Mouse (Mus musculus) forebrain, embryonic 15.5 days (tissue): Measurements from ENCODE around the gene Ap1s2. TPM values are rescaled to one million over a fixed set of nuclear protein-coding genes. Genes with fewer than 3 reads are reported as not detected.

ENCODE experiments used
- ATAC-seq: fragments of 200-750 bp; cut with Nextera tagmentation; replicated peaks from 2 replicates; pipeline ENCODE4 v1.8.0; 2017; ENCODE audit warnings: mild to moderate bottlenecking, moderate TSS enrichment, moderate library complexity
- H3K27ac ChIP-seq: fragments of 300-500 bp; sonication (generic); replicated peaks from 2 replicates; pipeline ENCODE4 v1.5.1; 2015; ENCODE audit warnings: mild to moderate bottlenecking, inconsistent platforms
- H3K27me3 ChIP-seq: fragments of 300-500 bp; sonication (generic); 2 replicates; pipeline ENCODE4 v1.6.1; 2015; ENCODE audit warnings: inconsistent platforms
- H3K36me3 ChIP-seq: fragments of 300-500 bp; sonication (generic); 2 replicates; pipeline ENCODE4 v1.6.1; 2015; ENCODE audit warnings: mild to moderate bottlenecking, inconsistent platforms
- H3K4me1 ChIP-seq: fragments of 300-500 bp; sonication (generic); 2 replicates; pipeline ENCODE4 v1.6.1; 2015; ENCODE audit warnings: inconsistent platforms
- H3K4me2 ChIP-seq: fragments of 300-500 bp; sonication (generic); replicated peaks from 2 replicates; pipeline ENCODE4 v1.6.1; 2015; ENCODE audit warnings: mild to moderate bottlenecking, inconsistent platforms
- H3K4me3 ChIP-seq: fragments of 300-500 bp; sonication (generic); 2 replicates; pipeline ENCODE4 v1.5.1; 2015; ENCODE audit warnings: mild to moderate bottlenecking, inconsistent platforms
- H3K9ac ChIP-seq: fragments of 300-500 bp; sonication (generic); replicated peaks from 2 replicates; pipeline ENCODE4 v1.6.1; 2015; ENCODE audit warnings: mild to moderate bottlenecking, inconsistent platforms
- H3K9me3 ChIP-seq: fragments of 300-500 bp; sonication (generic); 2 replicates; pipeline ENCODE4 v1.6.1; 2016; ENCODE audit warnings: inconsistent platforms
- WGBS: fragments of 180-500 bp; shearing (Covaris S2); methylation state at CpG from one replicate; pipeline ENCODE4 v1.1.7; 2015; ENCODE audit warnings: mixed read lengths; 5-methylcytosine and 5-hydroxymethylcytosine counted together
- polyA plus RNA-seq: library from polyadenylated mRNA; unstranded; fragments of >200 nt; fragmentation: Nextera tagmentation; extraction: Ambion mirVana; gene quantifications from 2 replicates; pipeline ENCODE4 v1.2.1, GENCODE M21; 2015

Ap1s2 gene
- polyA plus RNA-seq, 1 experiment from 2014 or later, result 121 TPM

DNA sequence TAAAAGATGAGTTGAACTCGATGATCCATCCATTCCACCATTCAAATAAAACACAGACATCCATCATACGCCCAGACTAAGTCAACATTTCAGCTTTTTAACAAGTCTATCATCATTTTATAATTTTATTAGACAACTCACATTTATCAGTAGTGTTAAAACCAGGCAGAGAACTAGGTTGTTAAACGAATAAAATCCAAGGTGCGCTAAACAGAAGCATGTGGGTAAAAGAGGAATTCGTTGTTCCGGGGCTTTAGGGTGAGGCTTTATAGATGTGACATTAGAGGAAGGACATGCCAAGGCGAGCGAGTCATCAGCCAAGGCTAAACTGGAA is 847 bp upstream of the Ap1s2 start:
- 26% methylated on average over 8 of the region's 8 CpGs for WGBS
- Histone ChIP-seq H3K36me3 (no peaks in the 10 kb centered on the region), H3K9me3 (no peaks in the 10 kb centered on the region), H3K4me2 (peak overlapping the region; percentile 46), H3K27me3 (no peaks in the 10 kb centered on the region), H3K27ac (peak overlapping the region; percentile 93), H3K9ac (peak overlapping the region; percentile 71), H3K4me3 (peak overlapping the region; percentile 72), H3K4me1 (peaks cover 9% of the 10 kb centered on the region; the same call in 1 of the 2 replicates)
- ATAC-seq, result no peak

- peak overlapping the region; percentile 93 for H3K27ac ChIP-seq
- H3K4me1 ChIP-seq, result peaks cover 9% of the 10 kb centered on the region; the same call in 1 of the 2 replicates
- 0 out of 2 replicates have a peak, but pooled peaks cover 3% of the 10 kb centered on the region for H3K36me3 ChIP-seq
- peak overlapping the region; percentile 71 for H3K9ac ChIP-seq
- no peaks in the 10 kb centered on the region for H3K9me3 ChIP-seq
- peak overlapping the region; percentile 72 for H3K4me3 ChIP-seq
- ATAC-seq, result peak; percentile 43
- 10% methylated on average over 28 of the region's 34 CpGs for WGBS
- peak overlapping the region; percentile 44 for H3K4me2 ChIP-seq
- no peaks in the 10 kb centered on the region for H3K27me3 ChIP-seq
Measured at GRCm38 (mm10) chrX:163909381-163909780, 564 bp downstream of the Ap1s2 start.

- 0 out of 2 replicates have a peak, but pooled peaks cover 3% of the 10 kb centered on the region for H3K36me3 ChIP-seq
- H3K4me1 ChIP-seq, result peaks cover 3% of the 10 kb centered on the region; the same call in 1 of the 2 replicates
- no peaks in the 10 kb centered on the region for H3K9me3 ChIP-seq
- ATAC-seq, result no peak
- H3K27ac ChIP-seq, result no peak overlapping the region
- H3K9ac ChIP-seq, result no peak overlapping the region
- no peak overlapping the region for H3K4me2 ChIP-seq
- no peak overlapping the region for H3K4me3 ChIP-seq
- H3K27me3 ChIP-seq, result no peaks in the 10 kb centered on the region
Measured at GRCm38 (mm10) chrX:163912791-163913190, 4.0 kb downstream of the Ap1s2 start.

- no peak for ATAC-seq
- Histone ChIP-seq H3K36me3 (no peaks in the 10 kb centered on the region), H3K27ac (no peak overlapping the region), H3K4me1 (no peaks in the 10 kb centered on the region), H3K9me3 (no peaks in the 10 kb centered on the region), H3K9ac (no peak overlapping the region), H3K4me3 (no peak overlapping the region), H3K4me2 (no peak overlapping the region), H3K27me3 (no peaks in the 10 kb centered on the region)
Measured at GRCm38 (mm10) chrX:163929550-163929949, 20.7 kb downstream of the Ap1s2 start.

GRCm38 (mm10) chrX:163934731-163935130 is 25.9 kb downstream of the Ap1s2 start:
- H3K36me3 ChIP-seq, result peaks cover 5% of the 10 kb centered on the region; the same call in 1 of the 2 replicates
- H3K9ac ChIP-seq, result no peak overlapping the region
- no peak overlapping the region for H3K4me3 ChIP-seq
- H3K9me3 ChIP-seq, result no peaks in the 10 kb centered on the region
- no peaks in the 10 kb centered on the region for H3K4me1 ChIP-seq
- H3K4me2 ChIP-seq, result no peak overlapping the region
- no peak for ATAC-seq
- no peak overlapping the region for H3K27ac ChIP-seq
- H3K27me3 ChIP-seq, result no peaks in the 10 kb centered on the region
- WGBS, result 76% methylated on average over 8 of the region's 8 CpGs

DNA sequence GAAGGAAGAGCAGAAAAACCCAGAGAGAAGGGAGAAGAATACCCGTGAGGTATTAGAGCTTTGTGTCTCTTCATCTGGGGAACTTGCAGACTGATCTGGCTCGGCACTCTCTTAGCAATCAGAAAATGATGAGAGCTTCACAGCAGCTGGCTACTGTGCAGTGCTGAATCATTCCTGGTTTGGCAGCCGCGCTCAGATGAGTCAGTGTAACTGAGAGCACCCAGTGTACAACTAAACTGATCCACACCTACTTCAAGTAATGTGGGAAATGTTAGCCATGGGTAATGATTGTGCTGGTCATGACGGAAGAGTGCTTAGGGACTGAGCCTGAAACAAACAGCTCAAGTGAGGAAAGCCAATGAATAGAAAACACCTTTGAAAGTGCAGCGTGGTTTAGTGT is 29.8 kb downstream of the Ap1s2 start:
- H3K36me3 ChIP-seq, result peaks cover 10% of the 10 kb centered on the region; the same call in 1 of the 2 replicates
- H3K4me1 ChIP-seq, result no peaks in the 10 kb centered on the region
- H3K9ac ChIP-seq, result no peak overlapping the region
- no peak overlapping the region for H3K4me2 ChIP-seq
- no peaks in the 10 kb centered on the region for H3K9me3 ChIP-seq
- no peaks in the 10 kb centered on the region for H3K27me3 ChIP-seq
- H3K27ac ChIP-seq, result no peak overlapping the region
- H3K4me3 ChIP-seq, result no peak overlapping the region
- no peak for ATAC-seq
- 91% methylated on average over 6 of the region's 6 CpGs for WGBS

- Histone ChIP-seq H3K4me3 (no peak overlapping the region), H3K27me3 (no peaks in the 10 kb centered on the region), H3K4me2 (no peak overlapping the region), H3K27ac (no peak overlapping the region), H3K4me1 (no peaks in the 10 kb centered on the region), H3K36me3 (peaks cover 10% of the 10 kb centered on the region), H3K9ac (no peak overlapping the region), H3K9me3 (no peaks in the 10 kb centered on the region)
- WGBS, result 77% methylated on average over 3 of the region's 3 CpGs
- no peak for ATAC-seq
Measured at GRCm38 (mm10) chrX:163944381-163944780, 35.6 kb downstream of the Ap1s2 start.

DNA sequence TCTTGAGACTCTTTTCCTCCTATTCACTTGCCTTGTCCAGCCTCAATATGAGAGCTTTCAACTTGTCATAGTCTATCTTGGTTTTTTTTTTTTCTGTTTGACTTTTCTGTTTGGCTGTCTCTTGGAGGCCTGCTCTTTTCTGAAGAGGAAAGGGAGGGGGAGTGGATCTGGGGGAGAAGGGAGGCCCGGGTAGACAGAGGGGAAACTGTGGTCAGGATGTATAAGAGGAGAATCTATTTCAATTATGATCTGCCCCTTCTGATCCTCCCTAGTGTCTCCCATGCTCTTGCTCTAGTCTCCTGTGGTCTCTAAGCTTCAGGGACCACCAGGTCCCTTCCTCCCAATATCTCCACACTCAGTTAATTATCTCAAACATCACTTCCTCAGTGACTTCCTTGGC is 42.8 kb downstream of the Ap1s2 start:
- Histone ChIP-seq H3K27me3 (no peaks in the 10 kb centered on the region), H3K36me3 (peaks cover 31% of the 10 kb centered on the region), H3K9me3 (no peaks in the 10 kb centered on the region), H3K4me1 (no peaks in the 10 kb centered on the region), H3K27ac (no peak overlapping the region), H3K4me2 (no peak overlapping the region), H3K9ac (no peak overlapping the region), H3K4me3 (no peak overlapping the region)
- WGBS, result 80% methylated on average over 1 of the region's 1 CpGs
- ATAC-seq, result no peak

DNA sequence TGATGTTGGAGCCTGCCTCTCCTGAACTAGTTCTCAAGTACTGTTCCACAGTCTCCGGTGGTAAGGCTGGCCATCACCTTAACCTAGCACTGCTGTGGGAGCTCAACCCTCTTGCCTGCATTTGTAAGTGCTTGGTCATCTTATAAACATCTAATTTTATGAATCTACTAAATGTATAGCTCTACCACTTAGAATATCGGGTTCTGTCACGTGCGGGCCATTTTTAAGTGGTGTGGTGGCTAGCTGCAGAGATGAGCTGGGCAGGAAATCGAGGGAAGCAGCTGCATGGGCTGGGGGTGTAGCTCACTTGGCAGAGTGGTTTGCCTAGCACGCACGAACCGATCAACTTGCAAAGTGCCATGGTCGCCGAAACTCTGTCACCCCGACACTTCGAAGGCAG is 48.6 kb downstream of the Ap1s2 start:
- 38% methylated on average over 12 of the region's 12 CpGs for WGBS
- peak; percentile 17 for ATAC-seq

GRCm38 (mm10) chrX:163957803-163958466 is 49.1 kb downstream of the Ap1s2 start:
- Histone ChIP-seq H3K27me3 (no peaks in the 10 kb centered on the region), H3K4me3 (peak overlapping the region; percentile 74), H3K9ac (peak overlapping the region; percentile 82), H3K4me2 (peak overlapping the region; percentile 51), H3K9me3 (no peaks in the 10 kb centered on the region), H3K4me1 (peaks cover 5% of the 10 kb centered on the region), H3K27ac (peak overlapping the region; percentile 96), H3K36me3 (peaks cover 21% of the 10 kb centered on the region)
- peak; percentile 95 for ATAC-seq
- WGBS, result 25% methylated on average over 51 of the region's 67 CpGs

More for the DNA sequence above, 48.6 kb downstream of the Ap1s2 start:
- no peaks in the 10 kb centered on the region for H3K27me3 ChIP-seq
- peak overlapping the region; percentile 82 for H3K9ac ChIP-seq
- H3K9me3 ChIP-seq, result no peaks in the 10 kb centered on the region
- peak overlapping the region; percentile 51 for H3K4me2 ChIP-seq
- H3K4me3 ChIP-seq, result peak overlapping the region; percentile 74
- peaks cover 5% of the 10 kb centered on the region for H3K4me1 ChIP-seq
- H3K27ac ChIP-seq, result peak overlapping the region; percentile 96
- peaks cover 22% of the 10 kb centered on the region for H3K36me3 ChIP-seq

DNA sequence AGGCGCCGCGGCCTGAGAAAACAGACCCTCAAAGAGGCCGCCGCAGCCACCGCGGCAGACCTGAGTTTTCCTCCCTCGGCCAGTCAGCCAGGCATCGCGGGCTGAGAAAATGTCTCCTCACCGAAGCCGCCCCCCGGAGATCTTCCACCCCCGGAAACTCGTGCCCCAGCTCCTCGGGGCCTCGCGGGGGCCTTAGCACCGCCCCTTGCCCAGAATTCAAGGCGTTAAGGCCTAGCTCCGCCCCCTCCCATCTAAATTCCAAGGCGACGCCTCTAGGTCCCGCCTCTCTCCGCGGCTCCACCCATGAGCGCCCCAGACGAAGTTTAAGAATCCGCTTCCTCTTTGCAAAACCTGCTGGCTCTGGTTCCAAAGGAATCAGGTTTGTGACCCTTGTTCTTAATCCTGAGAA is 49.7 kb downstream of the Ap1s2 start, which contains the start of gene Zrsr2:
Gene Zrsr2, minus strand, starts transcription at position 195 of the 409 bp plus-strand sequence.
- ATAC-seq, result peak; percentile 98
- Histone ChIP-seq H3K9me3 (no peaks in the 10 kb centered on the region), H3K27ac (peak within 1 kb of the TSS; percentile 96), H3K9ac (peak within 1 kb of the TSS; percentile 82), H3K36me3 (peaks cover 16% of the 10 kb centered on the region), H3K4me3 (peak within 1 kb of the TSS; percentile 74), H3K4me1 (peaks cover 5% of the 10 kb centered on the region), H3K4me2 (peak within 1 kb of the TSS; percentile 51), H3K27me3 (no peaks in the 10 kb centered on the region)
- whole genome bisulfite sequencing, result 20% methylated on average over 29 of the region's 29 CpGs

- Histone ChIP-seq H3K9me3 (no peaks in the 10 kb centered on the region), H3K9ac (no peak overlapping the region), H3K36me3 (no peaks in the 10 kb centered on the region), H3K4me1 (no peaks in the 10 kb centered on the region), H3K4me3 (no peak overlapping the region), H3K27ac (no peak overlapping the region), H3K27me3 (no peaks in the 10 kb centered on the region), H3K4me2 (no peak overlapping the region)
- ATAC-seq, result no peak
- 100% methylated on average over 1 of the region's 1 CpGs for WGBS
Measured at GRCm38 (mm10) chrX:163981092-163981491, 72.3 kb downstream of the Ap1s2 start.

- Histone ChIP-seq H3K27me3 (no peaks in the 10 kb centered on the region), H3K4me2 (no peak overlapping the region), H3K9ac (no peak overlapping the region), H3K4me1 (no peaks in the 10 kb centered on the region), H3K27ac (no peak overlapping the region), H3K9me3 (no peaks in the 10 kb centered on the region), H3K4me3 (no peak overlapping the region), H3K36me3 (no peaks in the 10 kb centered on the region)
- 47% methylated on average over 4 of the region's 4 CpGs for WGBS
- no peak for ATAC-seq
Measured at GRCm38 (mm10) chrX:163981500-163981899, 72.7 kb downstream of the Ap1s2 start.
